Mouse (Mus musculus) C2C12 (cell line): ENCODE data around the gene Olfr464. TPM values are rescaled to one million over a fixed set of nuclear protein-coding genes. Genes with fewer than 3 reads are reported as not detected.

Experiments used
- H3K27me3 ChIP-seq: one replicate; pipeline ENCODE4 v1.6.1; 2011; ENCODE audit not compliant: control insufficient read depth, insufficient read depth, insufficient read length
- H3K36me3 ChIP-seq: one replicate; pipeline ENCODE4 v1.6.1; 2011; ENCODE audit not compliant: control insufficient read depth, insufficient read depth
- H3K4me3 ChIP-seq: one replicate; pipeline ENCODE4 v1.5.1; 2011; ENCODE audit warnings: mild to moderate bottlenecking, control low read depth; ENCODE audit not compliant: poor library complexity, insufficient read depth, severe bottlenecking
- H3K79me2 ChIP-seq: one replicate; pipeline ENCODE4 v1.6.1; 2011; ENCODE audit not compliant: control insufficient read depth, insufficient read depth
- H3K79me3 ChIP-seq: one replicate; pipeline ENCODE4 v1.6.1; 2011; ENCODE audit warnings: low read depth, control low read depth
- H3ac ChIP-seq: one replicate; pipeline ENCODE3; 2011; ENCODE audit warnings: low read depth; ENCODE audit not compliant: control insufficient read depth, insufficient read length
- CEBPB ChIP-seq: IDR thresholded peaks from one replicate; pipeline ENCODE4 v1.6.1; 2011; ENCODE audit warnings: low read depth, mild to moderate bottlenecking, control low read depth, moderate library complexity
- CTCF ChIP-seq: IDR thresholded peaks from one replicate; pipeline ENCODE4 v1.5.1; 2011; ENCODE audit not compliant: control insufficient read depth, insufficient read depth, insufficient read length
- FOSL1 ChIP-seq: IDR thresholded peaks from one replicate; pipeline ENCODE4 v1.8.0; 2011; ENCODE audit warnings: mild to moderate bottlenecking, low read length; ENCODE audit not compliant: poor library complexity, insufficient read depth, severe bottlenecking
- MAX ChIP-seq: IDR thresholded peaks from one replicate; pipeline ENCODE4 v1.6.1; 2011; ENCODE audit warnings: mild to moderate bottlenecking, control low read depth
- MYOD1 ChIP-seq: IDR thresholded peaks from one replicate; pipeline ENCODE4 v1.6.1; 2011; ENCODE audit warnings: low read depth; ENCODE audit not compliant: control insufficient read depth, insufficient read length
- MYOG ChIP-seq: IDR thresholded peaks from one replicate; pipeline ENCODE4 v1.6.1; 2011; ENCODE audit not compliant: control insufficient read depth, insufficient read length; ENCODE audit errors: extremely low read depth
- USF1 ChIP-seq: IDR thresholded peaks from one replicate; pipeline ENCODE4 v1.6.1; 2011; ENCODE audit warnings: low read depth, mild to moderate bottlenecking, control low read depth, moderate library complexity
- polyA plus RNA-seq: library from polyadenylated mRNA; unstranded; fragments of >200 nt; fragmentation: generic; extraction: Trizol; gene quantifications from one replicate; pipeline ENCODE4 v1.2.1, GENCODE M21; 2012; ENCODE audit warnings: missing spikeins

Olfr464 gene
- polyA plus RNA-seq, 1 experiment: not detected

- Histone ChIP-seq H3K79me3 (no peaks in the 10 kb centered on the region), H3K79me2 (no peaks in the 10 kb centered on the region), H3ac (no peak overlapping the region), H3K36me3 (no peaks in the 10 kb centered on the region), H3K4me3 (no peak overlapping the region), H3K27me3 (no peaks in the 10 kb centered on the region)
- TF ChIP-seq USF1: no peak
- TF ChIP-seq CTCF: no peak
- no peak for TF ChIP-seq MYOG
- no peak for TF ChIP-seq FOSL1
These were observed 34.4 kb upstream of the Olfr464 start for GRCm38 (mm10) chr11:87955144-87955543.

GRCm38 (mm10) chr11:87949990-87950389 is 29.2 kb upstream of the Olfr464 start:
- Histone ChIP-seq H3K4me3 (no peak overlapping the region), H3K27me3 (peaks cover 8% of the 10 kb centered on the region), H3ac (no peak overlapping the region), H3K36me3 (no peaks in the 10 kb centered on the region), H3K79me3 (no peaks in the 10 kb centered on the region), H3K79me2 (no peaks in the 10 kb centered on the region)
- no peak for TF ChIP-seq MYOG
- no peak for TF ChIP-seq CTCF
- no peak for TF ChIP-seq FOSL1
- TF ChIP-seq MYOD1: no peak
- TF ChIP-seq USF1: no peak
- no peak for TF ChIP-seq MAX
- TF ChIP-seq CEBPB: no peak

DNA sequence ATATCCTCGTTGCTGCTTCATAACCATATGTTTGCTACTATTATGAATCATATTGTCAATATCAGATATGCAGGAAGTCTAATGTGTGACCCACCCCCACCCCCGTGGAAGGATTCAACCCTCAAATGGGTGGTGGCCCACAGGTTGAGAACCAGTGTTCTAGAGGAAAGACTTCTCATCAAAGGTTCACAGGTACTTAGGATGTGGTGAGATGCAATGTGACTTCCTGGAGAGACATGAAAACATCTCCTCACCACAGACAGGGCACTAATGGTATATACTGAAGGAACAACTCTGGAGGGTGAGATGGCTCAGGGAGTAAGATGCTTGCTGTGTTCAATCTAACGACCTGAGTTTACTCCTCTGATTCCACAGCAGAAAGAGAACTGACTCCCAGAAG is 14.7 kb upstream of the Olfr464 start:
- H3K27me3 ChIP-seq: no peaks in the 10 kb centered on the region
- no peaks in the 10 kb centered on the region for H3K36me3 ChIP-seq
- no peak overlapping the region for H3ac ChIP-seq
- no peaks in the 10 kb centered on the region for H3K79me2 ChIP-seq
- TF ChIP-seq MYOD1 (no peak), FOSL1 (no peak)
- H3K4me3 ChIP-seq: no peak overlapping the region
- no peaks in the 10 kb centered on the region for H3K79me3 ChIP-seq

DNA sequence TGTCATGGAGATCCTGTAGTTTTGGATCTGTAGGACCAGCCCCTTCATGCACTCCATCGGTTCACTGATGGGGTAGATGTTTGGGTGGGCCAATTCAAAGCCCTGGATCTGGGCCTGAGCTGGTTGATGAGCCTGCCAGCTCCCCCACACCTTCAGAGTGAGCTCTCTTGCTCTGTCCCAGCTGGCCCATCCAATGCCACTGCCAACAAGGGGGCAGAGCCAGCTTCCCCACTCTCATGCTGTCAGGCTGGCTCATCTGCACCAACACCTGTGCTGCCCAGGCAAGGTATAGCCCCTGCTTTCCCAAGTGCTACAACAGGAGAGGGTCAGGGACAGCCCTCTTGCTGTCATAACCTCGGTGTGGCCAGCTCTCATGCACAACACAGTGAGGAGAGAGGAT is 13.0 kb upstream of the Olfr464 start:
- Histone ChIP-seq H3K79me2 (no peaks in the 10 kb centered on the region), H3ac (no peak overlapping the region), H3K36me3 (no peaks in the 10 kb centered on the region), H3K79me3 (no peaks in the 10 kb centered on the region), H3K27me3 (no peaks in the 10 kb centered on the region), H3K4me3 (no peak overlapping the region)
- no peak for TF ChIP-seq MYOG
- TF ChIP-seq USF1: no peak
- TF ChIP-seq FOSL1: no peak
- no peak for TF ChIP-seq CEBPB
- no peak for TF ChIP-seq MAX
- TF ChIP-seq MYOD1: no peak
- no peak for TF ChIP-seq CTCF

- Histone ChIP-seq H3ac (no peak overlapping the region), H3K36me3 (no peaks in the 10 kb centered on the region), H3K4me3 (no peak overlapping the region), H3K27me3 (no peaks in the 10 kb centered on the region), H3K79me3 (no peaks in the 10 kb centered on the region), H3K79me2 (no peaks in the 10 kb centered on the region)
- no peak for TF ChIP-seq FOSL1
- no peak for TF ChIP-seq MYOD1
- TF ChIP-seq MYOG: no peak
- TF ChIP-seq CEBPB: no peak
- no peak for TF ChIP-seq MAX
- TF ChIP-seq USF1: no peak
- no peak for TF ChIP-seq CTCF
These were observed 9.6 kb upstream of the Olfr464 start for GRCm38 (mm10) chr11:87930348-87930747.

DNA sequence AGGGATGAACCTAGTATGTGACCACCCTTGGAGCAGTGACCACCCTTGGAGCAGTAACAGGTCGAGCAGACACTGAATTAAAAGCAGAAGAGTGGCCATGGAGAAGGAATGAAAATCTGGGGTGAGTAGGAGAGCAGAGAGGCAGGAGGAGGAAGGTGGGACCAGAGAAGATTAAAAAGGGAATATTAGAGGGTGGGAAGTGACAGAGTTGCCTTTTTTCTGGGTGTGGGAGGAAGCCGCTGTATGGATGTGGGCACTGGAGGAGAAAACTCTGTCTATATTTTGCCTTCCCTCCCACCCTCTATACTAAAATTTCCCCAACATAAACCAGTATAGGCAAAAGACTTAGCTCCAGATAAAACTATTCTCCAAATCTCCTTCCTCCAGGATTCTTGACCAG is 466 bp downstream of the Olfr464 start:
- Histone ChIP-seq H3K79me3 (no peaks in the 10 kb centered on the region), H3K4me3 (no peak overlapping the region), H3K27me3 (peaks cover 4% of the 10 kb centered on the region), H3K36me3 (no peaks in the 10 kb centered on the region), H3K79me2 (no peaks in the 10 kb centered on the region), H3ac (no peak overlapping the region)
- TF ChIP-seq MYOD1 (no peak), MAX (no peak), MYOG (no peak), CEBPB (no peak), FOSL1 (no peak), USF1 (no peak), CTCF (no peak)
